Mouse (Mus musculus) MEL (cell line): Measurements from ENCODE around the gene Tnfrsf8.

Experiments used
- CTCF ChIP-seq, 3 experiments: IDR thresholded peaks in 2 of 3; conservative IDR thresholded peaks in 1 of 3; 2 replicates each; pipeline ENCODE4 v1.5.1; 2011 to 2012; ENCODE audit warnings: low read length in 3 of 3, low read depth in 2 of 3, mild to moderate bottlenecking in 2 of 3, improper control_type of control experiment in 1 of 3, inconsistent platforms in 1 of 3, mixed read lengths in 1 of 3, moderate library complexity in 1 of 3; ENCODE audit not compliant: control insufficient read depth in 1 of 3, insufficient read depth in 1 of 3, poor library complexity in 1 of 3, severe bottlenecking in 1 of 3
- GATA1 ChIP-seq: IDR thresholded peaks from 2 replicates; pipeline ENCODE4 v1.6.1; 2011; ENCODE audit warnings: low read depth, low read length, improper control_type of control experiment
- JUND ChIP-seq: IDR thresholded peaks from 2 replicates; pipeline ENCODE4 v1.6.1; 2011; ENCODE audit warnings: low read depth, mild to moderate bottlenecking, improper control_type of control experiment, low read length
- MAX ChIP-seq: IDR thresholded peaks from 2 replicates; pipeline ENCODE4 v1.6.1; 2011; ENCODE audit warnings: low read length, improper control_type of control experiment
- MAZ ChIP-seq: IDR thresholded peaks from 2 replicates; pipeline ENCODE4 v1.6.1; 2012; ENCODE audit warnings: low read depth, mild to moderate bottlenecking, inconsistent platforms, low read length, improper control_type of control experiment
- MYB ChIP-seq: IDR thresholded peaks from 2 replicates; pipeline ENCODE4 v1.6.1; 2011; ENCODE audit warnings: mild to moderate bottlenecking, low read depth, low read length, improper control_type of control experiment
- POLR2A ChIP-seq, 2 experiments: IDR thresholded peaks; 2 replicates each; pipeline ENCODE4 v1.6.1; 2011 to 2012; ENCODE audit warnings: low read length in 2 of 2, mild to moderate bottlenecking in 2 of 2, control low read depth in 1 of 2, improper control_type of control experiment in 1 of 2, low read depth in 1 of 2, moderate library complexity in 1 of 2; ENCODE audit not compliant: control insufficient read depth in 1 of 2, insufficient read depth in 1 of 2, poor library complexity in 1 of 2
- TCF12 ChIP-seq: IDR thresholded peaks from 2 replicates; pipeline ENCODE4 v1.6.1; 2014; ENCODE audit warnings: low read depth, mild to moderate bottlenecking, inconsistent platforms, low read length, improper control_type of control experiment, moderate library complexity

DNA sequence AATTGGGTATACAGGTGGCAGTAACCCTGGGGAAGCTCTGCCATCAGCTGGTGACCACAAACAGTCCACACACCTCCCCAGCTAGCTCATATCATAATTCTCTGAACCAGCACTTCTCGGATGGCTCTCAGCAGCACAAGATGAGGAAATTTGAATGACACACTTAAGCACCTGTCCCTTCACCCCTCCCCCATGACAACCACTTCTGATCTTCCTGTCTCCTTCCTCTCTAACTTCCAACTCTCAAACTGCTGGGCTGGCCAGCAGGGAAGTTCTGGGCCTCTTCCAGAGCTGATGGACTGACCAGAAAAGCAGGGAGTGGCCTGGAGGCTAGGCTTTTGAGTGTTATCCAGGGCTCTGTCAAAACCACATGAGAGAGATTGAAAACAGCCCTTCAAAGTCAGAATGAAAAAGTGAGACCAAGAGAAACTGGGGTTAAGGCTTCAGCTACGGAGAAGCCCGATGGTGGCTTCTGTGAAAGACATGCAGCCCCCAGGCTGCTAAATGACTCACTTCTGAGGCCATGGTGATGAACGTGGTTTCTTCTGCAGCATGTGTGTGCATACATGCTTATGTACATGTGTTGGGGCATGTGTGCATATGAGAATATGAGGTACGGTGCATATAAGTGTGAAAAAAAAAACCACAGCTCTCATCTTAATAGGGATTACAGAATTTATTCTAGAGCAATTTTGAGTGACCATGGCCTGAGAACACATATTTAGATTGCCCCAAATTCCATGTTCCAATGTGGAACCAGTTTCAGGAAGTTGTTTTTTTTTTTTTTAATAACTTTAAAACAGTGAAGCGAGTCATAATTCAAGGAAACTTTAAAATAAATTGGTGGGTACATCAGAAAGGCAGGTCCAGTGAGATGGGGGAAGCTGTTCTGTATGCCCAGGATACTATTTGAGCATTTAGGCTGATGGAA is 27.2 kb upstream of the Tnfrsf8 start:
- TF ChIP-seq CTCF (IDR thresholded peaks at IDR 0.05 in 2 of 3, conservative IDR thresholded peaks at IDR 0.05 in 1 of 3; ENCODE audit: control insufficient read depth in 1 of 3, insufficient read depth in 1 of 3, low read depth in 2 of 3, low read length in 3 of 3, poor library complexity in 1 of 3, severe bottlenecking in 1 of 3) (no peak), MAX (no peak), MYB (no peak), TCF12 (0 out of 2 replicates have a peak, but pooled peaks have one; percentile 31), GATA1 (no peak), POLR2A (IDR thresholded peaks at IDR 0.05; ENCODE audit: control insufficient read depth in 1 of 2, insufficient read depth in 1 of 2, low read depth in 1 of 2, low read length in 2 of 2, poor library complexity in 1 of 2) (no peak), MAZ (no peak), JUND (no peak)
